Mouse (Mus musculus): ENCODE results near the gene Nfatc2ip.
"Not testable (repeated sequence)": the region's sequence is repeated elsewhere in the genome, so short reads cannot be mapped to it uniquely, and the experiment has no call there.

Gene Nfatc2ip

DNA sequence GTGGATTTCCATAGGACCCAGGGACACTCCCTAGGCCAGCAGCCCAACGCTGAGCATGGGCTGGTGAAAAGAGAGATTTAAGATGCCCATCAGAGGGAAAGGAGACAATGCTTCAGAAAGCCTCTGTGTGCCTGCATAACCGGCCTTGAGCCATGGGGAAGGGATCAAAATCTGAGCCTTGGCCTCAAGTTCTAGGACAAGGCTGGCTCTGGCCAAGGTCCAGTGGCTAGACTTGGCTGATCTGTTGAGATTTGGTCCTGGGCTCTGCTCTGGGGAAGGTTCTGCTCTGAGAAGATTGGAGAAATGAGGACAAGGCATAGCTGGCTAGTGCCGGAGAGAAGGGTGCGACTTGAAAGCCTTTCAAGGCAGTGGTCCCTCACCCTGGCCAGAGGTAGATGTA is 14.5 kb upstream of the Nfatc2ip start:
- DNase-seq (ENCODE audit: low spot score in 2 of 2), result no peak

DNA sequence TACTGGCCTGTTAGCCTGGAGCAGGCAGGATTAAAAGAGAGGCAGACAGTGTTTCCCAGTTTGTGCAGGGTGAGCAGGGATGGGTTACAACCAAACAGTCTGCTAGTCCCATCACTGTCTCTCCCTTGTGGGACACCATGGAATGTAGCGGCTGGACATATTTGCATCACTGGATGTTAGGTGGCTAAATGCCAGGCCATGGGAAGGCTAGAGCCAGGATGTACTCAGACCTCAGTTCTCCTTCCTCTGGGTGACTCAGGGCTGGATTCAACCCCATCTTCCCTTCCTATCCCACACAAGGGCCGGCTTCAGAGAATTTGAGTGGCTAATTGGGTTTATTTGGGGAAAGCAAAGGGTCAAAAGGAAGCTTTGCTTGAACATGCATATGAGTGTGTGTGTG is 12.1 kb upstream of the Nfatc2ip start:
- DNase-seq (ENCODE audit: low spot score in 2 of 2), result no peak

DNA sequence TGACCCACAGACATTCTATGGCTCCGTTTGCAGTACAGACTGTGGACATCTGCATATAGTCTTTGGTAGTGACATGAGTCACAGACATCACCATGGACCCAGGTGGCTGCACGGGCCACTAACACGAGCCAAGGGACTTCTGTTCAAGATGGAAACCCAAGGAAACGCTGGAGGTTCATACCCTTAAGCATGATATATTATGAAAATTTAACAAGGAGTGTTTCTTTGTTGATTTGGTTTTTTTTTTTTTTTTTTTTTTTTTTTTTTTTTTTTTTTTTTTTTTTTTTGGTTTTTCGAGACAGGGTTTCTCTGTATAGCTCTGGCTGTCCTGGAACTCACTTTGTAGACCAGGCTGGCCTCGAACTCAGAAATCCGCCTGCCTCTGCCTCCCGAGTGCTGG is 6.0 kb upstream of the Nfatc2ip start:
- not testable (repeated sequence) for DNase-seq (ENCODE audit: low spot score in 2 of 2)

DNA sequence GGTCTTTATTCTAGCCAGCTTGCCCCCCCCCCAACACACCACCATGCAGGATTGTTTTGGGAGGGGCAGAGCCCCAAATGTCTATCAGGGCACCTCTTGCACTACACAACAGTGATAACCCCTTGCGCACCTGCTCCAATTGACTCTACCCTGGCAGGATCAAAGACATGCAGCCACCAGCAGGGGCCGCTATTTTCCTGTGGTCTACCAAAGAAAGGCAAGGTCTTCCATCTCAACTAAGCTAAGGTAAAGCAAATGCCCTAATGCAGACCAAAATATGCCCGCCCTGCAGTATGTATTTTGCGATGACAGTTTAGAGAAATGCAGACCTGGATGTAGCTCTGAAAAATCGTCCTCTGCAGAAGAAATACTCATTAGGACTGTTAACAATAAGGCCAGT is 3.0 kb upstream of the Nfatc2ip start:
- DNase-seq (ENCODE audit: low spot score in 2 of 2), result peak; percentile 86 to 96

DNA sequence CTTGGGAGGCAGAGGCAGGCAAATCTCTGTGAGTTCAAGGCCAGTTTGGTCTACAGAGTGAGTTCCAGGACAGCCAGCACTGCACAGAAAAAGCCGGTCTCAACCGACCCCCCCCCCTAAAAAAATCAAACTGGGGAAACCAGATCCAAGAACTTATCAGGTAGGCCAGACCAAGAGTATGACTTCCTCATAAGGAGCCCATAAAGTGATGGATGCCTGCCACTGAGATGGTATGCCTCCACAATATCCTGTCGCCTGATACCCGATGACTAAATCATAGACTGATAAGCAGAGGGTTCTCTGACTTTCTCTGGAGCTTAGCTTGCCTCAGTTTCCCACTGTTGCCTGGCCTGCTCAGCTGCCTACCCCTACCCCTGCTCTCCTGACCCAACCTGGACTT is 1.3 kb upstream of the Nfatc2ip start:
- DNase-seq (ENCODE audit: low spot score in 2 of 2), result no peak

DNA sequence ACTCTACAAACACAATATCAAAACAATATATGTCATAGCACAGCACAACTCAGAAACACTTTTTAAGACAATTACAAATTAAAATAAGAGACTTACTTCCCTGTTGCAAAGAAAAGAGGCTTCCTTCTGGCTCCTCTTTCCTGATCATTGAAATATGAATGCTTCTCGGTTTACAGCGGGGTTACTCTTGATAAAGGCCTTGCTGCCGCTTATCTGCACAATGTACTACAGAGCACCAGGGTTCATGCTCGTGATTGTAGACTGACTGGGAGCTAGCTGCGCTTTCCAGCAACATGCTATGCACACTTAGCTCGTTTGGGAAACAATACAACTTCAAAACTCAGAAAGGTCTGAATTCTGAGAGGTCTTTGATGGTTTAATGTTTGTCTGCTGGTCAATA is 684 bp upstream of the Nfatc2ip start:
- DNase-seq (ENCODE audit: low spot score in 2 of 2), result no peak

DNA sequence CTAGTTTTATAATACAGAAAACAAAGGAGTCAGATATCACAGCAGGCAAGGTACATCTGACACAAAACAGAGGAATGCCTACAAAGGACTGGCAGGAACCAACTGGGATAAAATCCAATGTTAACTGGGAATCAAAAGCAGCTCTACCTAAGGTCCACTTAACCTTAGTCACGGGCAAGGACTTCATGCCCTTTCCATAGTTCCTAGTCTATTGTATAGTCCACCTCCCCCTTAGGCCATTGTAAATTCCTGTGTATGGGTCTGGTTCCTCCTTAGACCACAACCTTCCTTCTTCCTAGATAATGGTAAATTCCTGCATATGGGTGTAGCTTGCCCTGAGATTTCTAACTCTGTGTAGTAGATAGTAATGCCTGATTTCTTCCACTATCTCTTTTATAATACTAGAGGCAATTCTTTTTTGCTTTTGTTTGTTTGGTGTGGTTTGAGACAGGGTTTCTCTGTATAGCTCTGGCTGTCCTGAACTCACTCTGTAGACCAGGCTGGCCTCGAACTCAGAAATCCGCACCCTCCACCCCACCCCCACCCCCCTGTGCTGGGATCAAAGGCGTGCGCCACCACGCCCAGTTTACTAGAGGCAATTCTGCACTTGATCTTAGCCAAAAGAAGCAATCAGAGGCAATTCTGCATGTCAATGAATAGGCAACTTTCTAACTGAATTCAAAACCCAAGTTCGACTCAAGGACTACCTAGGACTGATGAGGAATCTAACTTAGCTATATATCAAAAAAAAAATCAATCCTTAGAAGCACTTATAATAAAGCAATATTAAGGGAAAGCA is 4.3 kb downstream of the Nfatc2ip start:
- DNase-seq (ENCODE audit: low spot score in 2 of 2), result not testable (repeated sequence)

DNA sequence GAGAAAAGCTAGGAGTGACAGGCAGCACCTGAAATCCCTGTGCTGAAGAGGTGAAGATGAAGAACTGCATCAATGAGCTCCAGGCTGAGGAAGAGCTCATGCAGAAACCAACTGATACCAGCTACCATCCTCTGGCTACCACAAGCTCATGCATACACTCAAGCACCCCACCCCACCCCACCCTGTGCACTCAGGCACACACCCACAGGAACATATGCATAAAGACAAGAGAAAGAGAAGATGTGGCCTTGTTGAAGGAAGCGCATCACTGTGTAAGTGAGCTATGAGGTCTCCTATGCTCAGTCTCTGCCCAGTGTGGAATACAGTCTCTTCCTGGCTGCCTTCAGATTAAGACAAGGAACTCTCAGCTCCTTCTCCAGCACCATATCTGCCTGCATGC is 8.4 kb downstream of the Nfatc2ip start:
- DNase-seq (ENCODE audit: low spot score in 2 of 2), result no peak

DNA sequence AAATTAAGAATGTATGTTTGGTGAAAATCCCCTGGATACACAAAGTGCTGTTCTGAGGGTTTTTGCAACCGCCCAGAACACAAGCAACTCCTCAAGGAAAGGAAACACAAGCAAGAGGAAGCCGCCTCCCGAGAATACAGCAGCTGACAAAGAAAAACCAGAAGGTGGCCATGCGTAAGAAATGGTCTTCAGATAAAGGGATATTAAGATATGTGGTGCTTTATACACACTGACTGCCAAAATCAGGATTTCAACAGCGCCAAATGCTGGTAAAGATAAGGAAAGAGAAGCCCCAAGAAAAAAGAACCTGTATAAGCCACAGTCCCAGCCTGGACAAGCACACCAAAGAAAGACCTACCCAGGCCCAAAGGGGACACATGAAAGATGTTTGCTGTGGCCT is 13.0 kb downstream of the Nfatc2ip start:
- no peak for DNase-seq (ENCODE audit: low spot score in 2 of 2)

DNA sequence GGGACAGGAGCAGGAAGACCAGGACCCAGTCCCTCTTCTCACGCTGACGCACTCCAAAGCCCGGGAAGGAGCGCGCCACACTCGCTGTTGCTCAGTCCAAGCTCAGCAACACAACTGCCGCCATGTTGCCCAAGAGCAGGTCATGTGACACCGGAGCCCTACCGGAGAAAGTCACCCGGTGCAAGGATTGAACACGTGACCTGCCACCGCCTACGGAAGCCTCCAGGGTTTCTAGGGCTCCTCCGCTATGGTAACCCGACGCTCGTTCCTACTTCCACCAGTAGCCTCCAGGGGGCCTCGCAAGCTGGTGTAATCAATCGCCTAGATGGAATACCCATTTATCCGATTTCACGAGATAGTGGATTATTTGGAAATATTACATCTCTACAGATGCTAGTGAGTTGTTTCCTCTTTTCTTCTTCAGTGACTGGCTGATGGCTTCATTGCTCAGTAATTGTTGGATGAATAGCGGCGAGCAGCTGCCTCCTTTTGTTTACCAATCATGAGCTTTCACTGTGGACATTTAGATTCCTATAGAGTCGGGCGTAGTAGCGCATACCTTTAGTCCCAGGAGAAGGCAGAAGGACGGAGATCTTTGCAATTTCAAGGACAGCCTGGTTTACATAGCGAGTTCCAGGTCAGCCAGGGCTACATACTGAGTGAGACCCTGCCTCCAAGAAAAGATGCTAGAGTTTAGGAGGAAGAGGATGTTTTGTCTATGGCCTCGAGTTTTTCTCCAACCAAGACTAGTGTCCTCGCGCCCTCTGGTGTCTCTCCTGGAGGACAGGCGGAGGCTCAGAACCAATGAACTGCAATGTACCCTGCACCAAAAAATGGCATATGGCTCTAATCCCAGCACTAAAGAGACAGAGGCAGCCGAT is 19.0 kb downstream of the Nfatc2ip start, which contains the start of gene Spns1:
Spns1 (minus strand) TSS at position 173 of the 881 bp plus-strand sequence.
- DNase-seq (ENCODE audit: low spot score in 2 of 2), result peak; percentile 92 to 95

DNA sequence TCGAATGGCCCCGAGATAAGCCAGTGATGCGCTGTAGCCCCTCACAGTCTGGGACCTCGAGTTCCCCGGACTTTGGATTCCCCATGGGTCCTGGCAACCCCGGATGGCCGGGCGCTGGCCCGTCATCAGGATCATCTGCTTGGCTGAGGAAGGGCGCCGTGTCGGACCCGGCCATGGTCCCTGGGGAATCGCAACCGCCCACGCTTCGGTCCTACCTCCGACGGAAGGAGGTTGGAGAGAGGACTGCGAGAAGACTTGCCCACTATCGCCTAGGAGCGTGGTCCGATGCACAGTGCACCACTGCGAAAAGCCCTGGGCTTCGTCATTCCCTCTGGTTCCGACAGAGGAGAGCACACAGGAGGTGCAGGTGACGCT is 19.6 kb downstream of the Nfatc2ip start:
- DNase-seq (ENCODE audit: low spot score in 2 of 2), result peak in 1 of 2 experiments; percentile 76

DNA sequence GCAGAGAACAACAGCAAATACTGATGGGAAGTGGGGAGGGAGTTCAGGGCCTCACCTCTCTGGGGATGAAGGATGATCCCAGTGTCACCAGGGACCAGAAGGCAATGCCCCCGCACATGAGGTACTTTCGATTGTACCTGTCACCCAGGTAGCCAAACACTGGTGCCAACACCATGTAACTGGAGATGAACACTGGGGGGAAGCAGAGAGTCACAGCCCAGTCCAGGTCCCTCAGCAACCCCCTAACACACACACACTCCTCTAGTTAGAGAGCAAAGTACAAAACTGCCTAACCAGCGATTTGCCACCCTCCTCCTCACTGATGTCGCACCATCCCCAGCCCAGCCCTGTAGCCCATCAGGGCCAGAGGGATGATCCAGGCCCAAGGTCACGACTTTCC is 21.5 kb downstream of the Nfatc2ip start:
- DNase-seq (ENCODE audit: low spot score in 2 of 2), result no peak

DNA sequence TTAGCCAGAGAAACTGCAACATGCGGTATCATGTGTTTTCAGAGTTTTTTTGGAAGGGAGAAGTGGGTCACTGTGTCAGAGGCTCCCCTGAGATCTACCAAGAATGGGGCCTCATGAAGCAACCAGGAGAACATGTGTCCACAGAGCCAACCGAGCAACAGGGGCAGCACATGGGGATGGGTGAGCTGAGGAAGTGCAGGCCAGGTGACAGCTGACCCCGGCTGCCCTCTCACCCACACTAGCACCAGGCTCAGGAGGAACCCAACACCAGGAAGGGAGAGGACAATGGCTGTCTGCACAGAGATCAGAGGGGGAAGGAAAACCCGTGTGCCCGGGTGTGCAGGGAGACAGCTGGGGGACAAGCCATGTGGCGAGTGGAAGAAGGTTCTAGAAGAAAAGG is 22.0 kb downstream of the Nfatc2ip start:
- DNase-seq (ENCODE audit: low spot score in 2 of 2), result no peak

DNA sequence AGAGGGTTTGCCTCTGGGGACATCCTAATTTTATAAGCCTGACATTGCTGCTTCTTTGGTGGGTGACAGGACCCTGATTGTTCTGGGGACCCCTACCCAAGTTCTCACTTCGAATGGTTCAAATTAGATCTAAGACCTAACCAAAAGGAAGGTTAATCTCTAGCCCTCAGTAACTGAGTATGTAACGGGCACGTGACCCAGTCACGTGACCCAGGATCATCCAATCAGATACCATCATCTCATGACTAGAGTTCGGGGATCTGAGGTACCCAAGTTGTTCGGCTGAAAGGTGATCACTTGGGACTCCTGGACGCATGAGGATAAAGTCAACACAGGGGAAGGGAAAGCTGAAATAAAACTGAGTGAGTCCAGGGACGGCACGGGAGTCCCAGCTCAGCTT is 23.5 kb downstream of the Nfatc2ip start:
- DNase-seq (ENCODE audit: low spot score in 2 of 2), result no peak

DNA sequence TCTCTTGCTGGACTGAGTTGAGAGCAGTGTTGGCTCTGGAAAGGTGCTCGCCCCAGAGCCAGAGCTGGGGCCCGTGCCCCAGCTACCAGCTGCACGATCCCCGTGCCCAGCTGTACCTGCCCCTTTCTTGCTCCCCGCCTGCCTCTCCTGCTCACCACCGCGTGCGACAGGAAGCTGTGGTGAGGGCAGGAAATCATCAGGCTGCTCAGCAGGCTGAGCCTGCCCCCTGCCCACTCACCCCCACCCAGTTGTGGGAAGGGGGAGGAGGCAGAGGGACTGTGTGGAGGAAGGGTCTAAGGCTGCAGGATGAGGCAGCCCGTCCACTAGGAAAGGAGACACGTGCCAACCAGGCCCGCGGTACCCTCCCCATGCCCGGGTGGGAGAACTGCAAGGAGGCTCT is 27.1 kb downstream of the Nfatc2ip start, which contains the start of gene Lat:
Lat (minus strand) TSS at position 178 of the 400 bp plus-strand sequence.
- DNase-seq (ENCODE audit: low spot score in 2 of 2), result peak; percentile 49 to 78

DNA sequence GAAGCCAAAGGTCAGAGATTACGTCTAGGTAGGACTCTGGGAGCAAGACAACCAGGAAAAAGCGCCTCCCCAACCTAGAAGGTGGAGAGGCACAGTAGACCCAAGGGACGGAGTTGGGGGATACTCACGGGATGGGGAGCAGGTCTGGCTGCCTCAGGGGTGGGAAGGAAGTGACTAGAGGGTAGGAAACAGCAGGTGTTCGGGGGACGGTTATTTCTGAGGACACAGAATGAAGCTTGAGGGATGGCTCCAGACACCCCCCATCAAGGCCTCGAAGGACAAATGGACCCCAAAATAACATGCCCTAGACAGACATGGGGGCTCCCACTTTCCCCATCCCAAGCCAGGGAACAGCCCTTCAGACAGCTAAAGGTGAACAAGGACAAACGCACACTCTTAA is 28.2 kb downstream of the Nfatc2ip start:
- no peak for DNase-seq (ENCODE audit: low spot score in 2 of 2)

DNA sequence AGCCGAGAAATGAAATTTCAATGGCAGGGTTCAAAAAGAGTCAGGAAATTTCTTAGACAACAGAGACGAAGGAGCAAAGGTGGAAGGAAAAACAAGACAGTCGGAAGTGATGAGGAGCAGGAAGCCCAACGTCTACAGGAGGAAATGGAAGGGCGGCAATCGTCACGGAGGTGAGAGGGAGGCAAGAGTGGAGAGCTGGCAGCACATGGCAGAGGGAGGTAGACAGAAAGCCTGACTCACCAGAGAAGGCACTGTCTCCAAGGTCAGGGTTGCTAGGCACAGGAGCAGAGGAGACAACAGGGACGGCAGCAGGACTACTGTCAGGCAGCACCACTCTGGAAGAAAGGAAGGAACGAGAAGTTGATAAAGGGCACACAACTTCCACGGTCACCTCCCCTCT is 28.9 kb downstream of the Nfatc2ip start:
- DNase-seq (ENCODE audit: low spot score in 2 of 2), result no peak

DNA sequence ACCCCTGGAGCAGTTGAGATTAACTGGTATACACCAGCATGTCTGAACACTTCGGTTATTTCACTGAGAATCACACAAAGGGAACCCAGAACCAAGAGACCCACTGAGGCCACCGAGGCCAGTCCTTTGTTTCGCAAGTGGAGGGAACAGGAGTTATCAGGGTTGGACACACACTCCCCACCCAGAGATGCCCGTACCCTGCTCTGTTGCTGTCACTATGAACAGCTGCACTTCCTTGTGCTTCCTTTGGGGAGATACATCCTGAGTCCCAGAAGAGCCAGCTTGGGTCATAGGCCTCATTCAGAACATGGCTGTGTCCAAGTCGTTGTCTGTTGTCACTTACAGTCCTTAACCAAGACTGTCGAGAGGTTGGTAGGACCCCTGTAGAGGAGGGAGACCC is 33.5 kb downstream of the Nfatc2ip start:
- DNase-seq (ENCODE audit: low spot score in 2 of 2), result no peak

DNA sequence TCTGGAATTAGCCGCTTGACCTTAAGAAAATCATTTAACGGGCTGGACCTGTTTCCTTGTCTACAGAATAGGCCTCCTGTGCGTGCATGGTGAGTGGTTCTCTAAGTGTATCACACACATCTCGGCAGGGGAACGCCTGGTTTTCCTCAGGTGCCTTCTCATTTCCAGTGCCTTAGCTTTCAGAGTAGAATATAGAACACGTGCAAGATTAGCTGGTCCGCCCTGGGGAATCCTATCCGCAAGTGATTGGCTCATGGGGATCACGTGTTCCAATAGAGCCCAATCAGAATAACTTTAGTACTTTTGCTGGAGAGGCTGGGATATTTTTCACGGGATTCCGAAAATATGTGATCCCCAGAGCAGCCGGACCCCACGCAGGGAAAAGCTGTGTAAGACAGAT is 37.5 kb downstream of the Nfatc2ip start:
- no peak for DNase-seq (ENCODE audit: low spot score in 2 of 2)

DNA sequence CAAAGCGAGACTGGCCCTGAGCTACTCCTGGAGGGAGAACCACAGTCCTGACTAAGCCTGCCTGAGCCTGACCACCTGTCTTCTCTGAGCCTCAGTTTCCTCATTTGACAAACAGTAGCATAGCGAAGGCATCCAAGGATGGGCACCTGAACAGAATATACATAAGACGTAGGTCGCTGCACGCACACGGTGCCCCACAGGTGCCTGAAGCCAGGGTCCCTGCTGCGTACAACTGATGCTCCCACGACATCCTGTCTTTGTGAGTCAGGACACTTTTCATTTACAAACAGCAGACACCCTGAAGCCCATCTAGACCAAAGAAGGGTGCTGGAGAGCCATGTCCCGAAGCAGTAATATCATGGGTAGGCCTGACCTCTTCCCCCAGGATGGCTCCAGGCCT is 38.1 kb downstream of the Nfatc2ip start:
- no peak for DNase-seq (ENCODE audit: low spot score in 2 of 2)

DNA sequence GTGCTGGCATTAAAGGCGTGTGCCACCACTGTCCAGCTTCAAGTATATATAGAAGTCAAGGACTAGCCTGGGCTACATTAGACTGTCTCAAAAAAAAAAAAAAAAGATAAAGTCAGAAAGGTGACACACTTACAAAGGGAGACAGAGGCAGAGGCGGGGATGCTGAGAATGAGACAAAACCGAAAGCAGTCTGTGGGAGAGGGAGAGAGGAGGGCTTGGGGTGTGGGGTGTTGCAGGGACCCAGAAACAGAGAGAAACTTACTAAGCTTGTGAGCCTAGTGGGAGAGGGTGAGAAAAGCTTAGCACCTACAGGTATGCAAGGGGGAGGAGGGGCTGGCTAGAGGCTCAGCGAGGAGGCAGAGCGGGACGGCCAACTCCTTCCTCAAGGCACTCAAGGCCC is 38.7 kb downstream of the Nfatc2ip start:
- no peak for DNase-seq (ENCODE audit: low spot score in 2 of 2)

DNA sequence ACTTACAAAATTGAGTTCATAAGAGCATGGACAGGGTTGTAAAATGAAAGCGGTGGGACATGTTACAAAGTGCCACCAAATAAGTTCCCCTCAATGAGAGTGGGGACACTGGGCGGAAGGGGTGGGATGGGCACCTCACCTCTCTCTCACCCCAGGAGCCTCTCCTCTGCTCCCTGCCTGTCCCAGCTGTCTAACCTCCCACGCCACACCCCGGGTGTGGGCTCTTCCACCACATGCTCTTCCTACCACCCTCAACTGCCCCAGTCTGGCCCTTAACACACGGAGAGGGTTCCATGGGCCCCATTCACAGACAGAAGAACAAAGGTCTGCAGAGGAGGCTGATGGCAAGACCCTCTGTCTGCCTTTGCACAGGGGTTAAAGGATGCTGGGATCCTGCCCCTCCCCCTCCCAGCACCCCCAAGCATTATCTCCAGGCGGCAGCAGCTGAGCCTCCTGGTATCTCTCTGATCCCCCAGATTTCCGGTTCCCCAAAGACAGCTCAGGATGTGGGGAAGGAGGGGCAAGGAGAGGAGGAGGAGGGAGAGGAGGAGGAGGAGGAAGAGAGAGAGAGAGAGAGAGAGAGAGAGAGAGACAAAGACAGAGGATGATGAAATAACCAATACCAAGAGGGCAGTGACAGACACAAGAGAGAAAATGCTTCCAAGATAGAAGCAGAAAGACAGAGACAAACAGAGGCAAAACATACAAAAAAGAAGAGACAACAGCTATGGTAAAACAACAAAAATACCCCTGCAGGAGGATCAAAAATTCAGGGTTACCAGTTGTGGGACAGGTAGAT is 39.5 kb downstream of the Nfatc2ip start:
- DNase-seq (ENCODE audit: low spot score in 2 of 2), result no peak

Measured in spleen, postnatal 4 days (tissue).